Mouse (Mus musculus) intestine, embryonic 16.5 days (tissue): Measurements from ENCODE around the gene Slc2a6. TPM values are rescaled to one million over a fixed set of nuclear protein-coding genes. Genes with fewer than 3 reads are reported as not detected.

Source experiments
- ATAC-seq: fragments of 200-750 bp; cut with Nextera tagmentation; 2 replicates; pipeline ENCODE4 v1.8.0; 2017; ENCODE audit warnings: moderate TSS enrichment, moderate library complexity
- H3K27ac ChIP-seq: fragments of 300-500 bp; sonication (generic); 2 replicates; pipeline ENCODE4 v1.5.1; 2014; ENCODE audit warnings: mild to moderate bottlenecking, low read length
- H3K27me3 ChIP-seq: fragments of 300-500 bp; sonication (generic); replicated peaks from 2 replicates; pipeline ENCODE4 v1.6.1; 2014; ENCODE audit warnings: low read length, control low read depth, mixed read lengths; ENCODE audit not compliant: control insufficient read depth, insufficient read depth
- H3K36me3 ChIP-seq: fragments of 300-500 bp; sonication (generic); 2 replicates; pipeline ENCODE4 v1.6.1; 2014; ENCODE audit warnings: low read length, control low read depth; ENCODE audit not compliant: control insufficient read depth, insufficient read depth
- H3K4me1 ChIP-seq: fragments of 300-500 bp; sonication (generic); 2 replicates; pipeline ENCODE4 v1.6.1; 2014; ENCODE audit warnings: low read length, control low read depth, mixed read lengths; ENCODE audit not compliant: control insufficient read depth, insufficient read depth
- H3K4me2 ChIP-seq: fragments of 300-500 bp; sonication (generic); 2 replicates; pipeline ENCODE4 v1.6.1; 2014; ENCODE audit warnings: low read depth, low read length, control low read depth
- H3K4me3 ChIP-seq: fragments of 300-500 bp; sonication (generic); 2 replicates; pipeline ENCODE4 v1.5.1; 2014; ENCODE audit warnings: mild to moderate bottlenecking, low read length
- H3K9ac ChIP-seq: fragments of 300-500 bp; sonication (generic); 2 replicates; pipeline ENCODE4 v1.6.1; 2014; ENCODE audit warnings: low read depth, low read length
- H3K9me3 ChIP-seq: fragments of 300-500 bp; sonication (generic); 2 replicates; pipeline ENCODE4 v1.6.1; 2016; ENCODE audit warnings: low read length, control low read depth; ENCODE audit not compliant: control insufficient read depth
- WGBS: fragments of 180-500 bp; shearing (Covaris S2); extraction: QIAGEN DNeasy Blood & Tissue Kit; methylation state at CpG from one replicate; pipeline ENCODE4 v1.1.7; 2014; 5-methylcytosine and 5-hydroxymethylcytosine counted together
- polyA plus RNA-seq: library from polyadenylated mRNA; unstranded; fragments of >200 nt; fragmentation: Nextera tagmentation; extraction: Ambion mirVana; gene quantifications from 2 replicates; pipeline ENCODE4 v1.2.1, GENCODE M21; 2015

Gene Slc2a6
- polyA plus RNA-seq, 1 experiment from 2014 or later: 1.0 TPM

GRCm38 (mm10) chr2:27042131-27042844, 14.5 kb upstream of the Slc2a6 start:
- WGBS: 68% methylated on average over 8 of the region's 8 CpGs
- Histone ChIP-seq H3K9ac (no peak overlapping the region), H3K27me3 (no peaks in the 10 kb centered on the region), H3K4me2 (no peak overlapping the region), H3K9me3 (no peaks in the 10 kb centered on the region), H3K27ac (no peak overlapping the region), H3K36me3 (no peaks in the 10 kb centered on the region), H3K4me3 (no peak overlapping the region), H3K4me1 (no peaks in the 10 kb centered on the region)
- no peak for ATAC-seq

DNA sequence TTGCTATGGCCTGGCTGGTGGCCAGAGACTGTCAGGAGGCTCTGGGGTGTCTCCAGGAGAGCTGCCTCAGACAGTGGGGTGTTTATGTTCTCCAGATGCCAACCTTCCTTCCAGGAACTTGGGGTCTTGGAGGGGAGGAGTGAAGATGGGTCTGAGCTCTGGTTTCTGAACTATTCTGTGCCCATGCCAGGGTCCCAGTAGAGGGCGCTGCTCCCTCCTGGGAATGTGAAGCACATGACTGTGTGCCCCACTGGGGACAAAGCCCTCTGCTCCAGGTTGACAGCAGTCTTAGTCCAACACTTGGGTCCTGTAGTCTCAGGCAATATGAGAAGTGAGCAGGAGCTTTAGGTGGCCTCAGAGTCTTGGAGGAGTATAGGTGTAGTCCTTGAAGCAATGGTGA, 11.5 kb upstream of the Slc2a6 start:
- Histone ChIP-seq H3K4me2 (no peak overlapping the region), H3K36me3 (no peaks in the 10 kb centered on the region), H3K4me1 (no peaks in the 10 kb centered on the region), H3K27me3 (no peaks in the 10 kb centered on the region), H3K4me3 (no peak overlapping the region), H3K9me3 (no peaks in the 10 kb centered on the region), H3K9ac (no peak overlapping the region), H3K27ac (no peak overlapping the region)
- ATAC-seq: no peak
- 9% methylated on average over 1 of the region's 1 CpGs for WGBS

GRCm38 (mm10) chr2:27038596-27038995, 10.8 kb upstream of the Slc2a6 start:
- 0% methylated on average over 3 of the region's 3 CpGs for WGBS
- Histone ChIP-seq H3K36me3 (no peaks in the 10 kb centered on the region), H3K27me3 (no peaks in the 10 kb centered on the region), H3K4me2 (no peak overlapping the region), H3K9ac (no peak overlapping the region), H3K4me1 (no peaks in the 10 kb centered on the region), H3K27ac (no peak overlapping the region), H3K4me3 (no peak overlapping the region), H3K9me3 (no peaks in the 10 kb centered on the region)
- no peak for ATAC-seq

DNA sequence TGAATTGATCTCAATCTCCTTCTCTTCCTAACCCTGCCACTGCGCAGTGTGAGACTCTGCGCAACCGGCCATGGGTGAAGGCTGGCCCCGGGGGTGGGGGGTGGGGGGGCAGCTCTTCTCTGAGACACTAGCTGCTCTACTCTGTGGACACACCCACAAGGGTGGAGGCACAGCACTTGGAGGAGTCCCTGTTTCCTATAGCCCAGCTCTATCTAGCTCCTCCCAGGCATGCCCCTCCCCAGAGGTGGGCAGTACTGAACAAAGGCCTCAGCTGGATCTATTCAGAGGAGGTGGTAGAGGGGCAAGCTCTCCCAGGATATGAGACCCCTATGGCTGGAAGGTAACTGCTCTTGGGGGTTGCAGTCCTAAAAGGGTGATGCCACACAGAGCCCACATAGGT, 9.2 kb upstream of the Slc2a6 start:
- Histone ChIP-seq H3K9ac (no peak overlapping the region), H3K4me1 (no peaks in the 10 kb centered on the region), H3K9me3 (no peaks in the 10 kb centered on the region), H3K36me3 (no peaks in the 10 kb centered on the region), H3K4me3 (no peak overlapping the region), H3K27ac (no peak overlapping the region), H3K27me3 (no peaks in the 10 kb centered on the region), H3K4me2 (no peak overlapping the region)
- no peak for ATAC-seq
- 60% methylated on average over 4 of the region's 4 CpGs for WGBS

DNA sequence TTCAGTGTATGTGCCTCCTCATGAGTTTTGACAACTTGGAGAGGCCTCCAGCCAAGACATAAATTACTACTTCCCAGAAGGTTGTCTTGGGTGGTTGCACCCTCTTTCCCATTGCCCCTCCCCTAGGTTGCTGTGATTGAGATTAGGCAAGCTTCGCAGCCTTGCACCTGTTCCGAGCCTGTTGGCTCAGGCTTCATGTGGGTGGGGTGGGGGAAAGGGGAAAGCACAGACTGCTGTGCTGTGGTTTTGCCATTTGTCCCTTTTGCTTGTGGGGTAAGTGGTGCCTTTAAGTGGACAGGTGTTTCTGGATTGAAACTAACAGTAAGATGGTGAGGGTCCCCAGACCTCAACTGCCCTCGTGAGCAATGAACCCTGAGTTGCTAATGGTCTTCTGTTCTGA, 8.2 kb upstream of the Slc2a6 start:
- no peaks in the 10 kb centered on the region for H3K9me3 ChIP-seq
- no peak overlapping the region for H3K4me3 ChIP-seq
- no peak overlapping the region for H3K9ac ChIP-seq
- H3K4me1 ChIP-seq: no peaks in the 10 kb centered on the region
- H3K27me3 ChIP-seq: no peaks in the 10 kb centered on the region
- no peak overlapping the region for H3K27ac ChIP-seq
- no peaks in the 10 kb centered on the region for H3K36me3 ChIP-seq
- WGBS: 57% methylated on average over 3 of the region's 3 CpGs
- ATAC-seq: no peak
- no peak overlapping the region for H3K4me2 ChIP-seq

- H3K4me2 ChIP-seq: no peak overlapping the region
- H3K27ac ChIP-seq: no peak overlapping the region
- peaks cover 4% of the 10 kb centered on the region; the same call in 1 of the 2 replicates for H3K4me1 ChIP-seq
- WGBS: 55% methylated on average over 2 of the region's 2 CpGs
- H3K9ac ChIP-seq: no peak overlapping the region
- no peak overlapping the region for H3K4me3 ChIP-seq
- no peaks in the 10 kb centered on the region for H3K9me3 ChIP-seq
- H3K36me3 ChIP-seq: no peaks in the 10 kb centered on the region
- ATAC-seq: no peak
- H3K27me3 ChIP-seq: no peaks in the 10 kb centered on the region; the same call in 1 of the 2 replicates
Measured at GRCm38 (mm10) chr2:27032361-27032760, 4.6 kb upstream of the Slc2a6 start.

DNA sequence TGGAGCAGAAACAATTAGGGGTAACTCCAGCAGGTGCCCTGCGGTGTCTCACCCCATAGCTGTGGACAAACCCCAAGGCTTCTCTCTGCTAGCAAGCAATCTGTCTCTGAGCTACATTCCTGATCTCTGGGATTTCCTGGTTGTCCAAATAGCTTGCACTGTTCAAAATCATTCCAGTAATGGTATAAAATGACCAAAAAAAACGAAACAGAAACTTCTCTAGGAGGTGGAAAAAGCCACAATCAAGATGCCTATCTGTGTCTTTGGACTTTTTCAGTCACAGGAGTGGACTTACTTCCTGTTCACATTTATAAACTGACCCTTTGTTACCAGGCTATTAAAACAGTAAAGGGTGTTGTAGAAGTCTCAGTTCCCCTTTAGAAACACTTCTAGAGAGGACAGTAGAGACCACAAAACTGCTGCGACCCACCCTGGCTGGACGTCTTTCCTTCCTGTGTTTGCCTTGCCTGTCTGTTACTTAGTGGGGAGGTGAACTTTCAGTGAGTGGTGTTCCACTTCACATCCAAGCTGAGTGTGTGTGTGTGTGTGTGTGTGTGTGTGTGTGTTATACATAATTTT, 728 bp upstream of the Slc2a6 start:
- peaks cover 4% of the 10 kb centered on the region; the same call in 1 of the 2 replicates for H3K4me1 ChIP-seq
- 70% methylated on average over 4 of the region's 4 CpGs for WGBS
- 0 out of 2 replicates have a peak overlapping the region, but pooled peaks have one; percentile 49 for H3K9ac ChIP-seq
- no peaks in the 10 kb centered on the region for H3K9me3 ChIP-seq
- no peak for ATAC-seq
- no peak overlapping the region for H3K27ac ChIP-seq
- no peak overlapping the region for H3K4me3 ChIP-seq
- H3K27me3 ChIP-seq: no peaks in the 10 kb centered on the region; the same call in 1 of the 2 replicates
- peak overlapping the region; percentile 53 for H3K4me2 ChIP-seq
- H3K36me3 ChIP-seq: no peaks in the 10 kb centered on the region

- H3K27me3 ChIP-seq: no peaks in the 10 kb centered on the region; the same call in 1 of the 2 replicates
- H3K4me3 ChIP-seq: peak overlapping the region; percentile 36; the same call in 1 of the 2 replicates
- H3K27ac ChIP-seq: no peak overlapping the region
- no peaks in the 10 kb centered on the region for H3K36me3 ChIP-seq
- H3K9me3 ChIP-seq: no peaks in the 10 kb centered on the region
- H3K4me2 ChIP-seq: no peak overlapping the region
- 72% methylated on average over 10 of the region's 10 CpGs for WGBS
- H3K4me1 ChIP-seq: peaks cover 4% of the 10 kb centered on the region; the same call in 1 of the 2 replicates
- no peak overlapping the region for H3K9ac ChIP-seq
- ATAC-seq: no peak
Measured at GRCm38 (mm10) chr2:27026857-27027617, 761 bp downstream of the Slc2a6 start.

- ATAC-seq: no peak
- Histone ChIP-seq H3K9me3 (no peaks in the 10 kb centered on the region), H3K27ac (no peak overlapping the region), H3K36me3 (no peaks in the 10 kb centered on the region), H3K4me1 (peaks cover 4% of the 10 kb centered on the region; the same call in 1 of the 2 replicates), H3K4me3 (no peak overlapping the region), H3K27me3 (no peaks in the 10 kb centered on the region; the same call in 1 of the 2 replicates), H3K4me2 (no peak overlapping the region), H3K9ac (no peak overlapping the region)
- 91% methylated on average over 3 of the region's 3 CpGs for WGBS
Measured at GRCm38 (mm10) chr2:27026332-27026731, 1.5 kb downstream of the Slc2a6 start.
